ENCODE assay signal across 7 mouse cellular contexts in the genomic region with DNA sequence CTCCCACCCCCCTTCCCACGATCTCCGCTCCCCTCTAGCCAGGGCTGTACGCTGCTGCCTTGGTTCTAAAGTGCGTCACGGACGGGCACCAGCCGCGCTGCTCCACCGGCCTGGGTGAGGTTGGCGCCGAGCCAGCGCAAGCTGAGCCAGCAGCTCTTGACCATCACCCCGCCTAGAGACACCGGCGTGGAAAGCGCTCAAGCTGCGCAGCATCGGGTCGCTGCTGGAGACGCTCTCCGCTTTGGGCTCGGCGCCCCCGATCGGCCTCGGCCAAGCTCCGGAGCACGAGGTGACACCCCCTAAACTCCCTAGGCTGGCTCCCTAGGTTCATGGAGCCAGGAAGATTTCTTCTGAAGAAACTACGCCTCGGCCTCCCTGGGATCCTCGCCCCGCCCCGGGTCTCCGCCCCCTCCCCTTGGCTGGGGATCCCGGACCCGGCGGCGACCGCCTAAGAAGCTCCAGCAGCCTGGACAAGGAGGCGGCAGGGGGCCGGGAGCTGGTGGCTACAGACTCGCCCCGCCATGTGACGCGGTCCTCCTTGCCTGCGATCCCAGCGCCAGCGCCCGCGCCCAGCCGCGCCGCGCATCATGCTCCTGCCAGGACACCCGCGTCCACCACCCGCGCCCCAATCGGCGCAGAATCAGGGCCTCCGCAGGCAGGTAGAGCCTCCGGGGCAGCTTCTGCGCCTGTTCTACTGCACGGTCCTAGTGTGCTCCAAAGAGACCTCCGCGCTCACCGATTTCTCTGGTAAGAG. TPM values are rescaled to one million over a fixed set of nuclear protein-coding genes. Genes with fewer than 3 reads are reported as not detected.
DNase-seq lines count a peak whose midpoint lies in the region; ATAC-seq lines count a peak whose summit lies in the region.

No protein-coding gene starts in this region.

- H3K4me3 ChIP-seq in megakaryocyte, embryonic 14.5 days (replicated peaks) = peak overlapping the region; percentile 92

- intact Hi-C loops in gastrocnemius, postnatal 14 days (cut with DNase I; ENCODE audit: low total_unique reads) = no loop called here

- no peaks in the 10 kb centered on the region for H3K36me3 ChIP-seq in megakaryocyte, embryonic 14.5 days (replicated peaks; ENCODE audit: low read length)

- H3K27me3 ChIP-seq in megakaryocyte, embryonic 14.5 days (replicated peaks) = peaks cover 81% of the 10 kb centered on the region

- peak; percentile 93 for DNase-seq in adrenal gland, adult 2 months
- peak; percentile 72 for DNase-seq in embryo, embryonic 10.5 days (ENCODE audit: low spot score)
- peak; percentile 64 for DNase-seq in gastrocnemius, postnatal 14 days
- peak; percentile 37 to 57 for DNase-seq in left cerebral cortex, adult 8-10 months (ENCODE audit: low spot score in 2 of 2)
- peak; percentile 55 for DNase-seq in right cerebral cortex, postnatal 25 days

- ATAC-seq in inflammation-experienced regulatory T-cells, adult 6 months = peak; percentile 10

- H3K4me1 ChIP-seq in megakaryocyte, embryonic 14.5 days = peaks cover 25% of the 10 kb centered on the region

- peaks cover 6% of the 10 kb centered on the region for H3K9me3 ChIP-seq in megakaryocyte, embryonic 14.5 days

RNA-seq across cellular contexts. Expression of a gene that starts 4.3 kb away (rescaled TPM):
- 1 to 10 TPM; 4.4 to 4.8 TPM for total RNA-seq in adrenal gland, adult 2 months (2021)
- 7.6 and 8.9 TPM in 2 replicates for polyA plus RNA-seq in adrenal gland, adult 2 months (2012; rRNA removed)
- under 1 TPM; 0.27 to 0.43 TPM for total RNA-seq in gastrocnemius, postnatal 14 days (2021)
- not detected for polyA plus RNA-seq in inflammation-experienced regulatory T-cells, adult 6 months (2017; shearing (Covaris generic))
- 1 to 10 TPM; 3.3 to 4.4 (median 3.8) TPM for total RNA-seq in left cerebral cortex, adult 8-10 months (2022)
- not detected in 2 replicates for polyA plus RNA-seq in megakaryocyte, embryonic 14.5 days (2012; ENCODE audit: insufficient read depth, low replicate concordance)

RNA-seq across cellular contexts. Expression of a gene that starts 20.6 kb away (rescaled TPM):
- 10 to 100 TPM; 10.3 to 17.3 TPM for total RNA-seq in adrenal gland, adult 2 months (2021)
- polyA plus RNA-seq in adrenal gland, adult 2 months (2012; rRNA removed) = 4.5 and 4.6 TPM in 2 replicates
- 1 to 10 TPM; 5.1 to 5.7 TPM for total RNA-seq in gastrocnemius, postnatal 14 days (2021)
- polyA plus RNA-seq in inflammation-experienced regulatory T-cells, adult 6 months (2017; shearing (Covaris generic)) = 1 to 10 TPM; 3.0 to 6.2 (median 4.3) TPM
- 10 to 100 TPM; 15.5 to 18.9 (median 16.8) TPM for total RNA-seq in left cerebral cortex, adult 8-10 months (2022)
- 0.65 and 0.95 TPM in 2 replicates for polyA plus RNA-seq in megakaryocyte, embryonic 14.5 days (2012; ENCODE audit: insufficient read depth, low replicate concordance)

Comparison
In these comparisons a context has a peak if more than half of its experiments do, and no peak if none do; other contexts are left out.
1. Peak in every context shown above with its lines: DNase-seq, ATAC-seq and H3K4me3 ChIP-seq.